Mouse (Mus musculus) gastrocnemius, postnatal 4 days (tissue): Measurements from ENCODE around the gene Gm20388. TPM values are rescaled to one million over a fixed set of nuclear protein-coding genes. Genes with fewer than 3 reads are reported as not detected.

Experiments used
- DNase-seq, 2 experiments: peaks; one replicate each; pipeline ENCODE4 v3.0.0; 2021 to 2022; ENCODE audit warnings: low spot score in 2 of 2, mixed read lengths in 2 of 2
- total RNA-seq, 2 experiments: library from RNA; stranded (reverse); gene quantifications; 2 replicates each; pipeline ENCODE4 v1.2.3; 2021

Gene Gm20388
- total RNA-seq, 2 experiments from 2014 or later: 12.8 to 22.8 TPM

DNA sequence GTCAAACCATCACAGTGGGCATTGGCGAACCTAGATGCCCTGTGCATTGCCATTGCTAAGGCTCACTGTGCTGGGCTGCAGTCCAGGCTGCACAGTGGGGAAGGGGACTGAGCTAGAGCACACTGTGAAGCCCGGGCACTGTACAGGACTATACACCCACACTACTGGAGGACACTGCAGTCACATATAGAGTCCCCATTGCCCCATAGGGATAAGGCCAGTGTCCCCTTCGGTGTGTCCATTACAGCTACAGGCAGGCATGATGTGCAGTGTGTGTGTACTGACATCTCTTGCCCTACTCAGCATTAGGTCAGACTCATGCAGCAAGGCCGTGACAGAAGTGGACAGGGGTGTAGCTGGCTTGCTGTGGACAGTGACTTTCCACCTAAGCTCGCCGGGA lies 2431.1 kb downstream of the Gm20388 start:
- DNase-seq: no peak

- DNase-seq: no peak
These were observed 2431.7 kb downstream of the Gm20388 start for GRCm38 (mm10) chr8:122342362-122342761.

GRCm38 (mm10) chr8:122342806-122343209 lies 2432.2 kb downstream of the Gm20388 start:
- no peak for DNase-seq

- DNase-seq: no peak
These were observed 2432.7 kb downstream of the Gm20388 start for GRCm38 (mm10) chr8:122343341-122343740.

DNA sequence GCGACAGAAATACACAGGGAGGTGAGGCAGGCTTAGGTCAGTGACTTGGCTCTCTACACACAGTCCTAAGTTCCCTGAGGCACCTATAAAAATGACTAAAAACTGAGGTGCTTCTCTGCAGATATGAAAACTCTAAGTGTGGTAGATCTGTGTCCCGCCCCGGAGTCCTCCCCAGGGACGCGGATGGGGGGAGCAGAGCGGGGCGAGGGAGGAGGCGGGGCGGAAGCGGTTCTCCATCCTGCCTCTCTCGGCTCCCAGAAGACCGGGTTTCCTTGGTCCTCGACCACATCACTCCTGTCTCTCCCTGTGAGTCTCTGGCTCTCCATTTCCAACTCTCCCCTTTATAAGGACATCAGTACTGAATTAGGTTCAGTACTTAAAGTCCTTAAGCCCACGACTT lies 2433.1 kb downstream of the Gm20388 start:
- no peak for DNase-seq

GRCm38 (mm10) chr8:122344219-122344618 lies 2433.6 kb downstream of the Gm20388 start:
- no peak for DNase-seq

GRCm38 (mm10) chr8:122345181-122346095 lies 2434.8 kb downstream of the Gm20388 start:
- DNase-seq: no peak

GRCm38 (mm10) chr8:122347811-122348552 lies 2437.3 kb downstream of the Gm20388 start:
- no peak for DNase-seq

- DNase-seq: no peak
These were observed 2439.0 kb downstream of the Gm20388 start for GRCm38 (mm10) chr8:122349357-122350297.

DNA sequence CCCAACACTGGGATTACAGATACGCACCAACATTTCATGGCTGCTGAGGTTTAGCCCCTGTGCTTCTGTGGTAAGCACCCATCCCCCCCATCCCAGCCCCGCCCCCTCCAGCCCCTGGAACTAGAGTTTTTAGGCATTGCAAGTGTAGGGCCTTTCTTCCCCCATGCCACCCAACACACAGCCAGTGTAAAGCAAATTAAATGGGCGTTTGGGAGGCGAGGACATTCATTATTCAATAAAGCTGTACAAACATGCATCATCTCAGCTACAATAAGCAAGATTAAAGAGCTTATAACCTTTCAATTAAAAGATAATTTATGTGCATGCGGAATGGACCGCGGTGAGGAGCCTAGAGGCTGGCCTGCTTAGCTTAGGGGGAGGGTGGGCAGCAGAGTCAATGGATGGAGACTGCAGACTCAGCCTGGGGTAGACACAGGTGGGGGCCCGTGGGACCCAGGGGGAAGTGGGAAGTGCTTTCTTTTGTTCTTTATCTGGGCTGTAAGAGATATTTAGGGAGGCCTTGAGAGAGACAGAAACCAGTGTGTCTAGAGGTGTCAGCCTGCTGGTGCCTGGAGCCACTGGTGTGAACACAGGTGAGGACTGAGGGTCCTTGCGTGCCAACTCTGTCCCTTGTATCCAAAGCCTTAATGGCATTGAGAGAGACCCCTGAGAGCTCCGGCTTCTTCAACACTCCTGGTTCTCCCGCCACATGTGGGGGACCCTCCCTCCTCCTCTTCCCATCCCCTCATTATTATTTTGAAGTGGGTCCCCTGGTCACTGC lies 2439.9 kb downstream of the Gm20388 start:
- DNase-seq: no peak

- DNase-seq: no peak
These were observed 2443.5 kb downstream of the Gm20388 start for GRCm38 (mm10) chr8:122354157-122354556.

- DNase-seq: no peak
These were observed 2445.3 kb downstream of the Gm20388 start for GRCm38 (mm10) chr8:122355642-122356606.

DNA sequence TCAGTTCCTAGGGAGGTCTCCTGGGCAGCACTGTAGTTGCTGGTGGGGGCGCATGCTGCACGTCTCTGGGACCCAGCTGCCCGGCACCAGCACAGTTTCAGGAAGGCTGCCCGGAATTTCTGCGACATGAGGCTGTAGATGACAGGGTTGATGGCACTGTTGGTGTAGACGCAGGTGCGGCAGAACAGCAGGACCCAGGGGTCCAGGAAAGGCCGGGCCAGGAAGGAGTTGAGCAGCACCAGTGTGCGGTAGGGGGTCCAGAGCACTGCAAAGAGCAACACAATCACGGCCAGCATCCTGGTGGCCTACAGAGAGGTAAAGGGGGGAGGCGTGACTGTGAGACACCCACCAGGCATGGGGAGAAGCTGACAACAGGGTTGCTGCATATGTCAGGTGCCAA lies 2446.6 kb downstream of the Gm20388 start:
- no peak for DNase-seq

DNA sequence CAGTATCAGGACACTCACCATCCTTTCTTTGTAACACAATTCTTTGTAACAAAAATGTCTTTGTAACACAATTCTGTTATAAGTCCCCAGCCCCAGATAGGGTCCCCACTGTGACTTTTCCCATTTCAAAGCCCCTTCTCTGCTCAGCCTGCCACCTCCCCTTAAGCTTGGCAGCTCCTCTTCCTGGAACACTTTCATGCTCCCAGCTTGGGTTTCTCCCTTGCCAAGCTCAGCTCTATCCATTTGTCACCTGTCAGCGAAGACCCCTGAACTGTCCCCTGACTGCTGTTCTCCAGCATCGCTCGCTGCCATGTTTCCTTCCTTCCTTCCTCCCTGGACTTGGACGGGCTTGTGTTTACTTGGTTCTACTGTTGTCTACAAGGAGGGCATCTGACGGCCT lies 2447.0 kb downstream of the Gm20388 start:
- no peak for DNase-seq

DNA sequence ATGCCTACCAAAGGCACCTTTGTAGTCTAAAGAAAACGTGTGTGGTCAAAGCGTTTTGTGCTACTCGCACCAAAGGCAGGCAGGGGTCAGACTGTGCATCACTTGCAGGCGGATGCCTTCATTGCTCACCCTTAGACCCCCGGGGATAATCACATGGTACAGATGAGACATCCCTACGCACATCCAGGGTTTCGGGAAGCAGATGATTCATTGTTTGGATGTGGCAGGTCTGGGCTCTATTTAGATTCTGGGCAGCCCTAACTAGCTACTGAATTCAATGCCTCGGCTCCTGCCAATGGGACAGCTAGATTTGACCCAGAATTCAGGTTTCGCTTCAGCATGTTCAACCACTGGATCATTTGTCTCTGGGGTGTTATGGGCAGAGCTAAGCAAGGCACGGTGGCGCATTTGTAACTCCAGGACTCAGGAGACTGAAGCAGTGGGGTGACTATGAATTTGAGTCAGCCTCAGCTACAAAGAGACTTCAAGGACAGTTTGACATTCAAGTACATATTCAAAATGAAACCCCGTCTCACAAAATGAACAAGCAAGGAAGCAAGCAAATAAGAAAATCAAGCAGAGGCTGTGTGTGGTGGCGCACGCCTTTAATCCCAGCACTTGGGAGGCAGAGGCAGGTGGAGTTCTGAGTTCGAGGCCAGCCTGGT lies 2448.6 kb downstream of the Gm20388 start:
- DNase-seq: no peak

GRCm38 (mm10) chr8:122360696-122361416 lies 2450.2 kb downstream of the Gm20388 start, which contains the start of gene Trhr2:
Gene Trhr2 (minus strand): TSS chr8:122360746.
- no peak for DNase-seq

DNA sequence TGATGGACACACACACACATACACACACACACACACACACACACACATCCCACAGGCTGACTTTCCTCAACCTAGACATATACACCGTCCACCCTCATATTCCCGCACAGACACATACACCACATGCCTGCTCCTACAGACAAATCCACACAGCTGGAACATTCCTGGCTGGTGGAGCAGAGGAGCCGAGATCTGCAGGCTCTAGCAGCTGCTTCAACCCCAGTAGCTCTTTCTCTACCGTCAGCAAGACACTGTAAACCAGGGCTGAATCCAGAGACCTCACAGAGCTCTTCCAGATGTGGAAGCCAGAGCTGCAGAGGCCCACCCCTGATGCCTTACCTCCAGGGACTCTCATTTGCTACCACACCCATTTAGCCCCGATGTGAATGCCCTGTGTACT lies 2451.6 kb downstream of the Gm20388 start:
- no peak for DNase-seq

DNA sequence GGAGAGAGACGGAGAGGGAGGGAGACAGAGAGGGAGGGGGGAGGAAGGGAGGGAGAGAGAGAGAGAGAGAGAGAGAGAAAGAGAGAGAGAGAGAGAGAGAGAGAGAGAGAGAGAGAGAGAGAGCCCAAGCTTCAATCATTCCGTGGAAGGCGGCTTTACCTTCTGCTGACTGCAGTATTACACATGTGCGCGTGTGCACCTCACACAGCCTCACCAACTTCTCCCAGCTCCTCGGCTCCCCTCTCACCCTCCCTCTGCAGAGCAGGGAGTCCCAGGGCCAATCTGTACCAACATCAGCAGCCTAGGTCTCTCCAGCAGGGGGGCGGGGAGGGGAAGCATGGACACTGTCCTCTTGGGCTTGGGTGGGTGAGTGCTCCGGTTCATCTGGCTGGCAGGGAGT lies 2452.3 kb downstream of the Gm20388 start:
- DNase-seq: no peak
